Mouse (Mus musculus) midbrain, postnatal 0 days (tissue): ENCODE data around the gene Ppp5c. TPM values are rescaled to one million over a fixed set of nuclear protein-coding genes. Genes with fewer than 3 reads are reported as not detected.

Experiments used
- ATAC-seq: fragments of 200-750 bp; cut with Nextera tagmentation; 2 replicates; pipeline ENCODE4 v1.8.0; 2017; ENCODE audit warnings: moderate number of reproducible peaks, mild to moderate bottlenecking, moderate TSS enrichment, moderate library complexity; ENCODE audit not compliant: low FRiP score
- DNase-seq: peaks from one replicate; pipeline ENCODE4 v3.0.0-alpha.2; 2015; ENCODE audit warnings: low spot score
- H3K27ac ChIP-seq: fragments of 300-500 bp; sonication (generic); 2 replicates; pipeline ENCODE4 v1.5.1; 2014; ENCODE audit warnings: low read depth, mild to moderate bottlenecking, low read length, mixed read lengths
- H3K27me3 ChIP-seq: fragments of 300-500 bp; sonication (generic); 2 replicates; pipeline ENCODE4 v1.6.1; 2014; ENCODE audit warnings: low read length, control low read depth, mixed read lengths; ENCODE audit not compliant: insufficient read depth
- H3K36me3 ChIP-seq: fragments of 300-500 bp; sonication (generic); 2 replicates; pipeline ENCODE4 v1.6.1; 2014; ENCODE audit warnings: low read length, control low read depth, mixed read lengths; ENCODE audit not compliant: insufficient read depth
- H3K4me1 ChIP-seq: fragments of 300-500 bp; sonication (generic); 2 replicates; pipeline ENCODE4 v1.6.1; 2014; ENCODE audit warnings: mild to moderate bottlenecking, control low read depth, antibody characterized with exemption, low read length, mixed read lengths; ENCODE audit not compliant: insufficient read depth
- H3K4me2 ChIP-seq: fragments of 300-500 bp; sonication (generic); 2 replicates; pipeline ENCODE4 v1.6.1; 2014; ENCODE audit warnings: low read depth, mild to moderate bottlenecking, low read length, mixed read lengths; ENCODE audit not compliant: poor library complexity, severe bottlenecking
- H3K4me3 ChIP-seq: fragments of 300-500 bp; sonication (generic); 2 replicates; pipeline ENCODE4 v1.5.1; 2014; ENCODE audit warnings: low read depth, mild to moderate bottlenecking, low read length, moderate library complexity
- H3K9ac ChIP-seq: fragments of 300-500 bp; sonication (generic); replicated peaks from 2 replicates; pipeline ENCODE4 v1.6.1; 2014; ENCODE audit warnings: mild to moderate bottlenecking, low read length, moderate library complexity, mixed read lengths; ENCODE audit not compliant: poor library complexity, severe bottlenecking
- H3K9me3 ChIP-seq: fragments of 300-500 bp; sonication (generic); 2 replicates; pipeline ENCODE4 v1.6.1; 2016; ENCODE audit warnings: low read length, control low read depth
- CTCF ChIP-seq: IDR thresholded peaks from 2 replicates; pipeline ENCODE4 v1.5.1; 2016; ENCODE audit warnings: antibody characterized with exemption, mild to moderate bottlenecking
- WGBS: fragments of 180-500 bp; shearing (Covaris S2); extraction: QIAGEN DNeasy Blood & Tissue Kit; methylation state at CpG from one replicate; pipeline ENCODE4 v1.1.7; 2014; 5-methylcytosine and 5-hydroxymethylcytosine counted together
- polyA plus RNA-seq: library from polyadenylated mRNA; unstranded; fragments of >200 nt; fragmentation: Nextera tagmentation; extraction: Ambion mirVana; gene quantifications from 2 replicates; pipeline ENCODE4 v1.2.1, GENCODE M21; 2015
- total RNA-seq: library from RNA; depleted of rRNA; stranded (reverse); fragments of >200 nt; gene quantifications from 2 replicates; pipeline ENCODE4 v1.2.3, GENCODE M21; 2014

Gene Ppp5c
- total and polyA plus RNA-seq, 2 experiments from 2014 or later = 61.0 to 144 TPM

DNA sequence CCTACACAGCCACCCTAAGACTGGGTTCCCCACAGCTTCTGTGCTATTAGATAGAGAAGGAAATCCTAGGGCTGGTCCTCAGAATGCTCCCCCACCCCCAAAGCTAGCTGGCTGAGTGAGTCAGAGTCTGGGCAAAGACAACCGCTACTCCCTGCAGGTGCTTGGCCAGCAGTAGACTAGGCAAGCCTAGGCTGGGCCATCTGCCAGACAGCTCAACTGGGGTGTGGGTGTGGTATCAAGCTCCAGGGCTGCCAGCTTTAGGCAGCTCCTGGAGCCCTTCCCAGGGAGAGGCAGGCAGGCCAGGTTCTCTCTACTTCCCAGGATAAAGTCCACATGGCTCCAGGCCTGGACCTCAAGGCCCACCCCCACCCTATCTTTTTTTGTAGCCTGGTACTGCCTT lies 10.7 kb downstream of the Ppp5c start:
- peak; percentile 93 for DNase-seq
- Histone ChIP-seq H3K9ac (no peak overlapping the region), H3K4me1 (no peaks in the 10 kb centered on the region), H3K4me2 (no peak overlapping the region), H3K36me3 (peaks cover 74% of the 10 kb centered on the region), H3K9me3 (no peaks in the 10 kb centered on the region), H3K4me3 (no peak overlapping the region), H3K27me3 (no peaks in the 10 kb centered on the region), H3K27ac (no peak overlapping the region)
- 65% methylated on average over 1 of the region's 1 CpGs for WGBS
- ATAC-seq = peak; percentile 36; the same call in 1 of the 2 replicates
- no peak for TF ChIP-seq CTCF

DNA sequence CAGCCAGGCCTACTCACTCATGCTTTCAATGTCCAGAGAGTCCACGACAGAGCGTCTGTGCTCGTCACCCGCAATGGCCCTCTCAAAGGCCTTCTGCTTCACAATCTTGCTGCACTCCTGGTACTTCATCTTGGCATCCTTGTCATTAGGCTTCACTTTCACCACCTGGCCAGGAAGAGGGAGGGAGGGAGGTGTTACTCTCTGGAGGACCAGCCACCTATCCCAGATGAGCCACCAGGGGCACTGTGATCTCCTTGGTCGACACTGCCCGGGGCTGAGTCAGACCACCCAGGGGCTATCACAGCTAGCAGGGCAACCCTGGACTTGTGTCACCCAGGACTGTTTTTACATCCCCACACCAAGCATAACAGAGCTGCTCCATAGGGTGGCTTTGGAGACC lies 12.3 kb downstream of the Ppp5c start:
- no peaks in the 10 kb centered on the region for H3K9me3 ChIP-seq
- peaks cover 67% of the 10 kb centered on the region for H3K36me3 ChIP-seq
- H3K27me3 ChIP-seq = no peaks in the 10 kb centered on the region
- 80% methylated on average over 6 of the region's 6 CpGs for WGBS
- TF ChIP-seq CTCF = peak; percentile 38; the same call in 1 of the 2 replicates
- ATAC-seq (no peak), DNase-seq (no peak)
- H3K4me3 ChIP-seq = no peak overlapping the region
- H3K9ac ChIP-seq = no peak overlapping the region
- no peak overlapping the region for H3K27ac ChIP-seq
- H3K4me2 ChIP-seq = no peak overlapping the region
- H3K4me1 ChIP-seq = no peaks in the 10 kb centered on the region

DNA sequence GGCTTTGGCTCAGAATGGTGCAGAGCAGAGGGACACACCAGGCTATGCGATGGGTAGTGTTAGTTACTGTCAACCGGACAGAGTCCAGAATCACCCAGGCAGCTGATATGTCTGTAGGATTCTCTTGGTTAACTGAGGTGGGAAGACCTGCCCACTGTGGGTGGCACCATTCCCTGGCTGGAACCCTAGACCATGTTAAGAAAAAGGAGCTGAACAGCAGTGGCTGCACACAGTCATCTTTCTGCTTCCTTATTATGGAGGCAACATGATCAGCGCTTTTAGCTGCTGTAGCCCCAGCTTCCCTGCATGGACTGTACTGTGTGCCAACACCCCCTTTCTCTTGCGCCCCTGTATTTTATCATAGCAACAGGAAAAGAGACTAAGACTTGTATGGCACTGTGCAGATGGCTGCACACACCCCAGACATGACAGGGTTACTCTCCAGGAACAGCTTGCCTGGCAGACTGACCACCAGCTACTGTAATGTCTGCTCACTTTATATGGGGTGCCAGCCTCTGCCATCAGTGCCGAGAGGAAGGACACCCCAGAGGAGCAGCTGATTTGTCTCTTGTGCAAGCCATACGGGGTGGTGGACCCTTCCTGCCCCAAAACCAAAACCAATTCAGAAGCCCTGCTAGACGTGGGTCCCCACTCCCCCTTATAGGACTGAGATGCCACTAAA lies 15.7 kb downstream of the Ppp5c start:
- Histone ChIP-seq H3K4me1 (no peaks in the 10 kb centered on the region), H3K36me3 (peaks cover 74% of the 10 kb centered on the region), H3K4me2 (no peak overlapping the region), H3K9me3 (no peaks in the 10 kb centered on the region), H3K9ac (no peak overlapping the region), H3K27me3 (no peaks in the 10 kb centered on the region), H3K27ac (no peak overlapping the region), H3K4me3 (no peak overlapping the region)
- TF ChIP-seq CTCF = no peak
- no peak for DNase-seq
- WGBS = 94% methylated on average over 7 of the region's 7 CpGs
- no peak for ATAC-seq

DNA sequence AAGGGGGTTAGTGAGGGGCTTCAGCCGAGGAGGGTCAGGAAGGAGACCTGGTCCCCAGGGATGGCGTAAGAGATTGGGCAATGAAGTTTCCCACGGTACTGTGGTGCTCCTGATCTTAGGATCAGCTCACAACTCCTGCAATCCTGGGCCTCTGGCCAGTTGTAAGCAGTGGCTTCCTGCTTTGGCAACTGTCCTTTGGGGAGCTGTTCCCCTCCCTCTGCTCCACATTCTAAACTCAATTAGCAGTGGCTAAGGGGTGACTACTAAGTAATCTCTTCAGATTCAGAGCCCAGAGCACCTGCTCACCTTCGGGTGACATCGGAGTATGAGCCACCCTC lies 17.7 kb downstream of the Ppp5c start:
- DNase-seq (no peak), ATAC-seq (no peak)
- Histone ChIP-seq H3K4me1 (no peaks in the 10 kb centered on the region), H3K9ac (no peak overlapping the region), H3K36me3 (peaks cover 83% of the 10 kb centered on the region), H3K4me2 (no peak overlapping the region), H3K27me3 (no peaks in the 10 kb centered on the region), H3K9me3 (no peaks in the 10 kb centered on the region), H3K27ac (no peak overlapping the region), H3K4me3 (no peak overlapping the region)
- TF ChIP-seq CTCF = no peak
- WGBS = 89% methylated on average over 5 of the region's 5 CpGs

DNA sequence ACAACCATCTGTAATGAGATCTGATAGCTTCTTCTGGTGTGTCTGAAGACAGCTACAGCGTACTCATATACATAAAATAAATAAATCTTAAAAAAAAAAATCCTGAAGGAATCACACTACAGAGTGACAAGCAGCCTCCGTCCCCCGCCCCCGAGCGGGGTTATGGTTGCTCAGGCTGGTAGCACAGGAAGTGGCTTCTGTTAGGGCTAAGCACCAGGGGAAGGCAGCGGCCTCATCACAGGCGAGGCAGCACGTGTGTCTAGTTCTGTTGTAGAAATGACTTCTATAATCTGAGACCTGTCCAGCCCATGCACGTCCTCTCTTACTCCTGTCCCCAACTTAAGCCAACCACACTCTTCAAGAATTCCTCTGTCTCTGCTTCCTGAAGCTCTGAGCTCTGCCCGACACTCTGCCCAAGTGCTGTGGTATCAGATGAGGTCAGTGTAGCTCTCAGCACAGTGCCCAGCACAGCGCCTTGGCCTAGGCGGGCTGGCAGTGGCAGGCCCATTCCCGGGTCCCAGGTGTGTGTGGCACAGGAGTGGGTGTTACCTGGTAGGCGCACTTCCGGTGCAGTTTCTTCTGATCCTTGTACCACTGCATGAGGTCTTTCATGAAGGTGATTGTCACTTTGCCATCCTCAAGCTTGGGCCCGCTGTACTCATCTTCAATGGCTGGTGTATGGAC lies 18.3 kb downstream of the Ppp5c start:
- Histone ChIP-seq H3K9me3 (no peaks in the 10 kb centered on the region), H3K4me1 (no peaks in the 10 kb centered on the region), H3K27me3 (no peaks in the 10 kb centered on the region), H3K36me3 (peaks cover 85% of the 10 kb centered on the region), H3K9ac (no peak overlapping the region), H3K4me2 (no peak overlapping the region), H3K4me3 (no peak overlapping the region), H3K27ac (no peak overlapping the region)
- ATAC-seq = no peak
- no peak for DNase-seq
- WGBS = 94% methylated on average over 16 of the region's 16 CpGs
- TF ChIP-seq CTCF = no peak

DNA sequence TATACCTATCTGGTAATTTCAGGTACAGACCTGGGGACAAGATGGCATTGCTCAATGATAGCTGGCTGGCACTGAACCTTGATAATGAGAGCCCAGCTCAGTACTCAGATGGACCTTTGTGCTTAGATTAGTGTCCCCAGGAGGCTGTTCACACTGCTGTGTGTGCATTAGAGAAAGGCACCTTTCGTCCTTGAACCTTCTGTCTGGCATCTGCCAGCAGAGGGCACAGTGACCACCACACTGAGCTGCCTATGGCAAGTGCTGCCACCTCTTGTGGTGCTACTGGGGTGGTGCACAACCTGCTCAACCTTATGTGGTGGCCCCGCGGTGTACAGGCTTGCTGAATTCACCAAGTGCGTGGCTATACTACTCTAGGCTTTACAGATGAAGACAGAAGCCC lies 20.4 kb downstream of the Ppp5c start:
- 87% methylated on average over 4 of the region's 4 CpGs for WGBS
- TF ChIP-seq CTCF = peak; percentile 82
- Histone ChIP-seq H3K27ac (no peak overlapping the region), H3K9ac (no peak overlapping the region), H3K4me1 (no peaks in the 10 kb centered on the region), H3K27me3 (no peaks in the 10 kb centered on the region), H3K36me3 (peaks cover 68% of the 10 kb centered on the region), H3K4me3 (no peak overlapping the region), H3K9me3 (no peaks in the 10 kb centered on the region), H3K4me2 (no peak overlapping the region)
- DNase-seq (peak; percentile 66), ATAC-seq (peak; percentile 36; the same call in 1 of the 2 replicates)
